Mouse (Mus musculus) bone marrow macrophage, adult 2 months (primary cell): ENCODE measurements around the gene Synj1.

Source experiments
- CTCF ChIP-seq: IDR thresholded peaks from 2 replicates; pipeline ENCODE4 v1.5.1; 2012; ENCODE audit warnings: low read depth, mild to moderate bottlenecking, low read length, moderate library complexity
- POLR2A ChIP-seq: IDR thresholded peaks from 2 replicates; pipeline ENCODE4 v1.6.1; 2012; ENCODE audit warnings: mild to moderate bottlenecking, low read depth, low read length, borderline replicate concordance

- no peak for TF ChIP-seq POLR2A
- no peak for TF ChIP-seq CTCF
Observed at GRCm38 (mm10) chr16:90934193-90934686, 76.9 kb downstream of the Synj1 start.
